Mouse (Mus musculus) spleen, embryonic (tissue): ENCODE data around the gene Pafah2.

Experiments used
- CTCF ChIA-PET: fragments of 350-600 bp; sonication (Branson Sonifier 250); formaldehyde crosslinking; loops from one replicate; lab custom pipeline; 2022; lab: Charles Lee

The Pafah2 gene

GRCm38 (mm10) chr4:134455310-134455709 lies 59.2 kb downstream of the Pafah2 start:
- CTCF ChIA-PET = no interaction called here

GRCm38 (mm10) chr4:134457130-134457825 lies 61.2 kb downstream of the Pafah2 start:
- CTCF ChIA-PET = no interaction called here

- CTCF ChIA-PET = interaction anchor here (0.6 kb wide), 2 partner anchors 70 to 374 kb away, joined by 3 to 8 read pairs; no protein-coding TSS in a partner anchor
Measured at GRCm38 (mm10) chr4:134458856-134459255, 62.7 kb downstream of the Pafah2 start.

- CTCF ChIA-PET = no interaction called here
Measured at GRCm38 (mm10) chr4:134460277-134460676, 64.2 kb downstream of the Pafah2 start.

GRCm38 (mm10) chr4:134461252-134461651 lies 65.1 kb downstream of the Pafah2 start:
- CTCF ChIA-PET = no interaction called here

GRCm38 (mm10) chr4:134465789-134466188 lies 69.7 kb downstream of the Pafah2 start:
- CTCF ChIA-PET = no interaction called here

- CTCF ChIA-PET = interaction anchor here (0.6 kb wide), 1 partner anchor 66 kb away, joined by 6 read pairs; no protein-coding TSS in a partner anchor
Measured at GRCm38 (mm10) chr4:134466381-134467262, 70.5 kb downstream of the Pafah2 start.

GRCm38 (mm10) chr4:134467435-134468214 lies 71.5 kb downstream of the Pafah2 start:
- CTCF ChIA-PET = interaction anchor here (0.6 kb wide), 1 partner anchor 67 kb away, joined by 6 read pairs; no protein-coding TSS in a partner anchor

GRCm38 (mm10) chr4:134468215-134468575 lies 72.1 kb downstream of the Pafah2 start, which contains the start of gene Stmn1:
Stmn1 (plus strand) TSS chr4:134468320.
- CTCF ChIA-PET = interaction anchor here (0.7 kb wide), 1 partner anchor 313 kb away, joined by 4 read pairs; no protein-coding TSS in a partner anchor

- CTCF ChIA-PET = interaction anchor here (0.7 kb wide), 1 partner anchor 312 kb away, joined by 4 read pairs; no protein-coding TSS in a partner anchor
Measured at GRCm38 (mm10) chr4:134468578-134469266, 72.6 kb downstream of the Pafah2 start.

GRCm38 (mm10) chr4:134469341-134469796 lies 73.2 kb downstream of the Pafah2 start:
- CTCF ChIA-PET = interaction anchor here (0.6 kb wide), 1 partner anchor 740 kb away, joined by 5 read pairs; no protein-coding TSS in a partner anchor

- CTCF ChIA-PET = interaction anchor here (0.6 kb wide), 1 partner anchor 739 kb away, joined by 5 read pairs; no protein-coding TSS in a partner anchor
Measured at GRCm38 (mm10) chr4:134469985-134470384, 73.9 kb downstream of the Pafah2 start.

GRCm38 (mm10) chr4:134471469-134471868 lies 75.3 kb downstream of the Pafah2 start:
- CTCF ChIA-PET = interaction anchor here (0.6 to 0.7 kb wide), 2 partner anchors 26 to 1282 kb away, joined by 3 to 4 read pairs; no protein-coding TSS in a partner anchor

- CTCF ChIA-PET = no interaction called here
Measured at GRCm38 (mm10) chr4:134473764-134474163, 77.6 kb downstream of the Pafah2 start.

GRCm38 (mm10) chr4:134474240-134474639 lies 78.1 kb downstream of the Pafah2 start:
- CTCF ChIA-PET = no interaction called here

GRCm38 (mm10) chr4:134476899-134477298 lies 80.8 kb downstream of the Pafah2 start:
- CTCF ChIA-PET = no interaction called here
